Mouse (Mus musculus) lung, postnatal 14 days (tissue): ENCODE measurements at regions not wholly inside any gene's neighbourhood (a gene's known extent, or its start where the extent isn't known, plus 50 kb on each side); places are given as distances from the start of the nearest gene placed in this dataset.
"Not testable (repeated sequence)": the region's sequence is repeated elsewhere in the genome, so short reads cannot be mapped to it uniquely, and the experiment has no call there.

Experiments
- DNase-seq: peaks from one replicate; pipeline ENCODE4 v3.0.0; 2021

GRCm38 (mm10) chr3:16130385-16130784 is 124.1 kb upstream of the Gm5150 start:
- DNase-seq = no peak

GRCm38 (mm10) chr3:16125346-16125915 is 119.2 kb upstream of the Gm5150 start:
- DNase-seq = not testable (repeated sequence)

- DNase-seq = no peak
Observed at GRCm38 (mm10) chr3:16115944-16116343, 109.7 kb upstream of the Gm5150 start.

GRCm38 (mm10) chr3:16107492-16107891 is 101.3 kb upstream of the Gm5150 start:
- DNase-seq = no peak

- no peak for DNase-seq
Observed at GRCm38 (mm10) chr3:16105080-16105479, 98.8 kb upstream of the Gm5150 start.

GRCm38 (mm10) chr3:16103180-16103579 is 96.9 kb upstream of the Gm5150 start:
- no peak for DNase-seq

GRCm38 (mm10) chr3:16086550-16086949 is 80.3 kb upstream of the Gm5150 start:
- peak; percentile 1 for DNase-seq

GRCm38 (mm10) chr3:16085288-16085687 is 79.1 kb upstream of the Gm5150 start:
- DNase-seq = no peak

GRCm38 (mm10) chr3:16079178-16079577 is 72.9 kb upstream of the Gm5150 start:
- no peak for DNase-seq

- no peak for DNase-seq
Observed at GRCm38 (mm10) chr3:16071906-16072305, 65.7 kb upstream of the Gm5150 start.

- no peak for DNase-seq
Observed at GRCm38 (mm10) chr3:16070963-16071362, 64.7 kb upstream of the Gm5150 start.

- DNase-seq = not testable (repeated sequence)
Observed at GRCm38 (mm10) chr3:16057709-16058108, 51.5 kb upstream of the Gm5150 start.
